Mouse (Mus musculus) left cerebral cortex, adult 8-10 months (tissue): ENCODE measurements around the gene Orai1. TPM values are rescaled to one million over a fixed set of nuclear protein-coding genes. Genes with fewer than 3 reads are reported as not detected.
"Not testable (repeated sequence)": the region's sequence is repeated elsewhere in the genome, so short reads cannot be mapped to it uniquely, and the experiment has no call there.

Source experiments
- DNase-seq, 2 experiments: peaks; one replicate each; pipeline ENCODE4 v3.0.0; 2022; ENCODE audit warnings: low spot score in 2 of 2
- total RNA-seq, 4 experiments: library from RNA; stranded (reverse); gene quantifications; 2 replicates each; pipeline ENCODE4 v1.2.4; 2022

Gene Orai1
- total RNA-seq, 4 experiments from 2014 or later: 6.1 to 11.8 (median 9.2) TPM

- DNase-seq: no peak
Observed at GRCm38 (mm10) chr5:123031312-123031711, 16.4 kb downstream of the Orai1 start.

GRCm38 (mm10) chr5:123033646-123034160 is 18.8 kb downstream of the Orai1 start:
- DNase-seq: no peak

- no peak for DNase-seq
Observed at GRCm38 (mm10) chr5:123035089-123035488, 20.2 kb downstream of the Orai1 start.

GRCm38 (mm10) chr5:123035564-123035963 is 20.7 kb downstream of the Orai1 start:
- no peak for DNase-seq

GRCm38 (mm10) chr5:123038115-123038514 is 23.2 kb downstream of the Orai1 start:
- DNase-seq: no peak

- DNase-seq: no peak
Observed at GRCm38 (mm10) chr5:123039120-123039752, 24.4 kb downstream of the Orai1 start.

- DNase-seq: no peak
Observed at GRCm38 (mm10) chr5:123040796-123041195, 25.9 kb downstream of the Orai1 start.

- no peak for DNase-seq
Observed at GRCm38 (mm10) chr5:123043856-123044255, 29.0 kb downstream of the Orai1 start.

- no peak for DNase-seq
Observed at GRCm38 (mm10) chr5:123045561-123046295, 30.9 kb downstream of the Orai1 start.

- no peak for DNase-seq
Observed at GRCm38 (mm10) chr5:123046916-123047315, 32.0 kb downstream of the Orai1 start, which contains the start of gene Morn3. TSS of gene Morn3 (minus strand) at chr5:123047016.

- no peak for DNase-seq
Observed at GRCm38 (mm10) chr5:123049271-123049670, 34.4 kb downstream of the Orai1 start.

- DNase-seq: no peak
Observed at GRCm38 (mm10) chr5:123050918-123051317, 36.0 kb downstream of the Orai1 start.

- no peak for DNase-seq
Observed at GRCm38 (mm10) chr5:123051736-123052135, 36.9 kb downstream of the Orai1 start.

GRCm38 (mm10) chr5:123057366-123058250 is 42.7 kb downstream of the Orai1 start:
- DNase-seq: peak; percentile 91 to 99

- no peak for DNase-seq
Observed at GRCm38 (mm10) chr5:123058251-123059102, 43.6 kb downstream of the Orai1 start.

GRCm38 (mm10) chr5:123059757-123060520 is 45.1 kb downstream of the Orai1 start:
- no peak for DNase-seq

GRCm38 (mm10) chr5:123060706-123061401 is 46.0 kb downstream of the Orai1 start:
- DNase-seq: no peak

- not testable (repeated sequence) for DNase-seq
Observed at GRCm38 (mm10) chr5:123061402-123061749, 46.5 kb downstream of the Orai1 start.

- DNase-seq: no peak
Observed at GRCm38 (mm10) chr5:123063141-123063540, 48.3 kb downstream of the Orai1 start.
